Mouse (Mus musculus) small intestine, adult 2 months (tissue): Measurements from ENCODE around the gene Dpysl5.

Experiments used
- CTCF ChIP-seq: fragments of 200-500 bp; IDR thresholded peaks from 2 replicates; pipeline ENCODE4 v1.5.1; 2012; ENCODE audit warnings: low read depth, mild to moderate bottlenecking, control low read depth, inconsistent platforms, low read length, moderate library complexity, mixed read lengths; ENCODE audit not compliant: insufficient replicate concordance, insufficient read length; ENCODE audit errors: extremely low read depth
- POLR2A ChIP-seq: fragments of 200-500 bp; IDR thresholded peaks from 2 replicates; pipeline ENCODE4 v1.6.1; 2012; ENCODE audit warnings: low read depth, mild to moderate bottlenecking, control low read depth, inconsistent platforms, low read length, moderate library complexity

DNA sequence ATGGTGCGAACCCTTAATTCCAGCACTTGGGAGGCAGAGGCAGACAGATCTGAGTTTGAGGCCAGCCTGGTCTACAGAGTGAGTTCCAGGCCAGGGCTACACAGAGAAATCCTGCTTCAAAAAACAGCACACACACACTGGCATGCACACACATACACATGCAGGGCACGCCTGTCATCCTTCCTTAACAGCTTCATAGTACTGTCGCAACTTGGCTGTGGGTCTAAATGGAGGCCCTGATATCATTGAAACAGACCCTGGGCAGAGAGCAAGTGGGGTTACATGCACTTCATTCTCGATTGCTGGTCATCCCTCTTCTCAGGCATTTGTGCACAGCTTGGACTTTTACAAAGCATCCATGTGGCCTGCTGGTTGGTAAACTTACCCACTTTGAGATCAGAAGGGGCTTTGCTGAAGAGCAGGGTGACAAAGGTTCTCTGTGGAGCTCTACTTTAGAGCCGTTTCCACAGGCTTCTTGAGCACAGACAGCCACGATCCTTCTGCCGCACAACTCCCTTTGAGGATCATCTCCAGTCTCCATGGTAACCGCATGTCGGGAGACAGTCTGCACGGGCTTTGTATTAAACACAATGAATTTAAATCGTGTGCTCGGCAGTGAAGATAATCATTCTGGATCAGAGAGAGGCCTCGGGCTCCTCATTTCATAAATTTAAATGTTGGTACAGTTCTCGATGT lies 51.6 kb downstream of the Dpysl5 start:
- TF ChIP-seq CTCF (no peak), POLR2A (no peak)
